Mouse (Mus musculus) kidney, postnatal 25 days (tissue): ENCODE results near the gene Gbp4.
"Not testable (repeated sequence)": the region's sequence is repeated elsewhere in the genome, so short reads cannot be mapped to it uniquely, and the experiment has no call there.

ENCODE experiments used
- DNase-seq, 2 experiments: peaks; one replicate each; pipeline ENCODE4 v3.0.0; 2021; ENCODE audit warnings: mixed read lengths in 2 of 2

The Gbp4 gene

DNA sequence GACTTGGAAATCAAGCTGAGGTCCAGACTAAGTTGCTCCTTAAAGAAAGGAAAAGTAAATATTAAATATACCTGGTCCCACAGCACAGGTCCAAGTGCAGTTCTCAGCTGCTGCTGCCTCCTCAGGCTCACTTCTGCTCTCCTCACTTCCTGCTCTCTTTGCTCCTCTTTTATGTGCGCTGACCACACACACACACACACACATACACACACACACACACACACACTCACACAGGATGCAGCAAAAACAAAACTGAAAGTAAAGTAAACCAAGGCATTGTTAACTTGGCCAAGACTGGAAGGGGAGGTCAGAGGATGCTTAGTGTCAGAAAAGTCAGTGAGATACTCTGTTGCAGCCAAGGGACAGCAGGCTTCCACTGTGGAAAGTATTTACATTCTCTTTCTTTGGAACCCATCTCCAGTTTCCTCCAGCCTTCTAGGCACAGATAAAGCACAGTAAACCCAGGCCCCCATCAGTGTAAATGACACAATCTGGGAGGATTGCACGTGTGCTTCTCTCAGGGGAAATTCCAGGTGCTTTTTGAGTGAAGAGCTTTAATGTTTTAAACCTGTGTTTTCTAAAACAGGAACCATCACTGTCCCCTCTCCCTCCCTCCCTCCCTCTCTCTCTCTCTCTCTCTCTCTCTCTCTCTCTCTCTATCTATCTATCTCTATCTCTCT is at the start of gene Gbp4, which contains the start of the genes Gbp9 and Gbp8:
Gbp4 (minus strand) TSS at position 178 of the 680 bp plus-strand sequence.
Gbp9 (minus strand) TSS at position 131 of the 680 bp plus-strand sequence.
Gbp8 (minus strand) TSS at position 132 of the 680 bp plus-strand sequence.
- peak; percentile 45 to 48 for DNase-seq

DNA sequence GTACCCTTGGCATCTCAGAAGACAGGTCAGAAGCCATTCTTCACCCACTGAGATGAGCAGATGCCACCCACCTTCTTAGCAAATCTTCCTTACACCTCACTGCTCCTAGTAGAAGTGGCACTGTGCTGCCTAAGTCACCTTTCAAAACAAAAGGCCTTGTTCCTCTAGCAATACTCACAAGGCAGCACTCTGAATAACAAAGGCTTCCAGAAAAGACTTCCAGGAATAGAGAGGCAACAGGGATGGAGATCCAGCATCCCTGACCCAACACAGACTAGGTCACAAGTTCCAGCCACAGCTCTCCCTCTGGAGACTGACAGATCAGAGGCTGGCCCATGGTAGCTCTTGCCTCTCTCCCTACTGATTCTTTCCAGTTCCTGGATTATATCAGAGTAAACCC is 42.1 kb upstream of the Gbp4 start:
- DNase-seq, result no peak

DNA sequence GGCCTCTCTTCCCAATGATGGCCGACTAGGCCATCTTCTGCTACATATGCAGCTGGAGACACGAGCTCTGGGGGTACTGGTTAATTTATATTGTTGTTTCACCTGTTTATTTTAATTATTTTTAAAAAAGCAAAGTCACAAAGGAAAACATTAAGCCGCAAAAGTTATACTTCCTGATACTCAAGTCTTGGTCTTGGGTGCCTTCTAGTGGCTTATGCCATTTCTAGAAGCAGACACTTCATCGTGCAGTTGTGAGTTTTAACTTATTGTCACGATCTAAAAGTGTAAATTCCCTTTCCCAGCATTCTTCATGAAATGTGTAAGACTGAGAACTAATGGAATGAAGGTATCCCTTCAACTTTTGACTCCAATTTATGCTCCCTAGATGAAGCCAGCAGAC is 17.2 kb upstream of the Gbp4 start:
- no peak for DNase-seq

DNA sequence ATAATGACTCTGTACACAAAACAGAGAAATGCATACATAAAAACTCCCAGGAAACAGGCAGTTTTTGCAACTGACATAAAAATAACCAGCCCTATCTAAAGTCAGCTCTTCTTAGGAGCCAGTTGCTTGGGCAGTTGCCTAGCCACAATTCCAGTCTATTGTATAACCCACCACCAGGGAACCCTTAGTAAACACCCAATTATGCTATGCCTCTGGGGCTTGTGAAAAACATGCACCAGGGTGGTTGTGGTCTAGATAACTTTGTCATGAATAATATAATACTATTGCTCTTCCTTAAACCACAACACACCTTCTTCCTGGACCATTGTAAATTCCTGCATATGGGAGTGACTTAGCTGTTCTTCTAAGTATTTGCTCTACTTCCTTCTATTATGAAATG is 14.7 kb upstream of the Gbp4 start:
- no peak for DNase-seq

DNA sequence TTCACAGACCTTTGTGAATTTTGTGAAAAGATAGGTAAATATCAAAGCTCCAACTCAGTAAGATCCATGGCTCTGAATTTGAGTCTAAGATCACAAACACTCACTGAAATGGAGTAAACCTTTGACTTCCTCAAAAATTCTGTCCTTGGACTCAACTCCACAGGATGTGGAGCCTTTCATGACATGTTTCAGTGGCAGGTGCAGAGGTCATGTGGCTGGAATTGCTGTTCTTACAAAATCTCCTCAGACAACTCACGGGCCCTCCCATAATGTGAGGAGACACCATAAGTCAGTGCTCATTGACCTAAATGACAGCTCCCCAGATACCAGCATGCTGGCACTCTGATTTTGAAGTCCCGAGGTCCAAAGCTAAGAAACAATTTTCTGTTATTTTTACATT is 8.7 kb upstream of the Gbp4 start:
- DNase-seq, result not testable (repeated sequence)

DNA sequence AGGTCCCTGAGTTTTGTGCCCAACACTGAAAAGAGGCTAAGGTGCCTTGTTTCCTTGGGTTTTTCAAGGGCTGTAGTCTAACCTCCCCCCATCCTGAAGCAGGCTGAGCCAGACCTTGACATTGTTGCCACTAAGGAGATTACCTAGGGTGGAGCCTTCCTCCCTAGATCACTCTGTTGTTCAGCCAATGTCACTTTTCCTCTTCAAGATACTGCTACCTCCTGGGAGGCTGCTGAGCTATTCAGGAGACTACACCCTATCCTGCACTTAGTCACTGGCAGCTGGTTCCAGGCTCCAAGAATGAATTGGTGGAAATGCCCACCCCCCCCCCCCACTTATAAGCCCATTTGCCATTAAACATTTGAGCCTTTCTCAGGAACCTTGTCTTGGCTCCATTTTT is 7.1 kb upstream of the Gbp4 start:
- peak; percentile 24 to 68 for DNase-seq

DNA sequence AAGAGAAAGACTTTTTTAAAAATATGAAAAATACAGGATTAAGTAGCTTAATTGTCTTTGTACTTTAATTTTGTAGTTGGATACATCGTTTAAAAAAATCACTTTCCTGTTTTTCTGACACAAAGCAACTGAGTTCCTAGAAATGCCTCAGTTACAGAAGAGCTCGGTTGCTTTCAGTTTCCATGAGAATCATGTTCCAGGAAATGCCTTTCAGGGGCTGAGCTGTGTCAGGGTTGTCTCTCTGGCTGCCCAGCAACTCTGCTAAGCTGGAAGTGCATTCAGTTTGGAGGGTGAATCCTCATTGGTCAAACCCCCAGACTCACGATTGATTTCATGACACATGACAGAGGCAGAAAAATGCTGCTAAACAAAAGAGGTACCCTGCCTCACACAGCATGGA is 6.3 kb upstream of the Gbp4 start:
- peak; percentile 15 to 46 for DNase-seq

DNA sequence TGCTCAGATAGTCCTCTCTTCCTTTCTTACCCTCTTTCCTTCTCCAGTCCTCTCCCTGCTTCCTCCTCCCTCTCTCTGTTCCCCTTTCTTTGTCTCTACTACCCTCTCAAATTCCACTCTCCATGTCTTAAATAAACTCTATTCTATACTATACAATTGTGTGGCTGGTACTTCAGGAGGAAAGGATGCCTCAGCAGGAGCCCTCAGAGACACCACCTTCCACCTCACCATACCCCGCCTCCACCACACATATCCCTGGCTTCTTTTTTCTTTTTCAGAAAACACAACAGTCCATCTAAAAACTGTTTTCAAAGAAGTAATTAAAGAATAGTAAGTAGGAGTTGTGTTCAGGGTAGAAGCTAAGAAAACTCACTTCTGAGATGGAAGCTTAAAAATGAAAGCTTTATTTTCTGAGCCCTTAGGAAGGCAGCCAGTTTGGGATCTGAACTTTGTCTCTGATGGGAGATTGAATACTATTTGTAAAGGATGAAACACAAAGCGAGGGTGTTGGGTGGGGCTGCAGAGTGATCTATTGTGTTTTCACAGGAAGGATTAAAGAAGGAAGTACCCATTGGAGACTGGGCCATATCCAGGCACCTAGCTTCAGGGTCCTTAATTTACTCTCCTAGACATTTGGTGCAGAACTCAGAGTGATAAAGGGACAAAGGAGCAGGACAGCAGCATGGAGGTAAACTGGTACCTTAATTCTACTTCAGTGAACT is 864 bp upstream of the Gbp4 start:
- DNase-seq, result not testable (repeated sequence)

DNA sequence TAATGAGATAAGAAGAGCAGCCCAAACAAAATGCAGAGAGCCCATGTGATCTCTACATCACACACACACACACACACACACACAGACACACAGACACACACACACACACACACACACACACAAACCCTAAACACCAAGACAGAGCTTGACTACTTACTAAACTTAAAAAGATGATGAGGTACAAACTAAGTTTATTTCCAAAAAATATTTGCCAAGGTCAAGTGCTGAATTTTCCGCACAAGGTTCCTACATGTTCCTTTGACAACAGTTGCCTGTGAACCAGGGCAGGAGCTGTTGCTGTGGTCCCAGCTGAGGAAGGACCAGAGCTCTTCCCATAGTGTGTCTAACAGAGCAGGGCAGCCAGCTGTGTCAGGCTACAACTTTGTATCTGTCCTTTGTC is 480 bp downstream of the Gbp4 start:
- DNase-seq, result no peak

DNA sequence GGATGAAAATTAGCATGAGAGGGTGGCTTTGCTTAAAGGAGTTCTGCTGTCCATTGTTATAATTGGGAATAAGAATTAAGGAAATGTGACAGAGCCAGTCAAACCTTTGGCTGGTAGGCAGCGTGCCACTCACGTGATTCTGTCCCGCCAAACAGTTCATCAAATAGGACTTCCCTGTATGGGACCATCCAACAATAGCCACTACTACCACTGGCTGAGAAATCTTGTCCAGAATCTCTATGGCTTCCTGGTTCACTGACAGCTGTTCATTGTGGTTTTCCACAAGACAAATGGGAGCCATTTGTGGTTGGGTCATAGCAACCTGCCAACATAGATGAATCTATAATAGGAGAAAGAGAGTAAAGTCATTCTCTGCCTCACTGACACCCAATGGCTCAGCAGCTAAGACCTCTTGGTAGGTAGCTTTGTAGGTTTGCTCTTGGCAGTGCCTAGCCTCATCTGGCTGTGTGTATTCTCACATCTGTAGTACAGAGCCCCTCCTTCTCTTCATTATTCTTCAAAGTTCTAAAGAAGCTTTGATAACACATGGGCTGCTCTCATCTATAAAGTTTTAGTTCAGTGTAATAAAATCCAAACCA is 2.6 kb downstream of the Gbp4 start:
- DNase-seq, result not testable (repeated sequence)

DNA sequence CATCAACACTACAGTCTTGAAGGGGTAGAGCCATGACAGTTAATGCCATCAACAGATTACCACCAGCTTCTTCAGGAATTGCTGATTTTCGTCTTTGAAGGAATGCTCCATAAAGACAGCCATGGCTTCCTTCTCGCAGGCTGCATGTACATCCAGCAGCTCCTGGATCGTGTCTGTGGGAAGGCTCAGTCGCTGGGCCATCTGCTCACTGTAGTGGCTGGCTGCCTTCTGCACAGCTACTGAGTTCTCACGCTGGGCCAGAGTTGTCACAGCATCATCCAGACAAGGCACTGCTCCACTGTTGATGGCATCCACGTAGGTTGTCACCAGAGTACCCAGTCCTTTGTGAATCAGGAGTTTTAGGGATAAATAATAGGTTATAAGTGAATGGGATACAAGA is 17.7 kb downstream of the Gbp4 start:
- DNase-seq, result not testable (repeated sequence)

DNA sequence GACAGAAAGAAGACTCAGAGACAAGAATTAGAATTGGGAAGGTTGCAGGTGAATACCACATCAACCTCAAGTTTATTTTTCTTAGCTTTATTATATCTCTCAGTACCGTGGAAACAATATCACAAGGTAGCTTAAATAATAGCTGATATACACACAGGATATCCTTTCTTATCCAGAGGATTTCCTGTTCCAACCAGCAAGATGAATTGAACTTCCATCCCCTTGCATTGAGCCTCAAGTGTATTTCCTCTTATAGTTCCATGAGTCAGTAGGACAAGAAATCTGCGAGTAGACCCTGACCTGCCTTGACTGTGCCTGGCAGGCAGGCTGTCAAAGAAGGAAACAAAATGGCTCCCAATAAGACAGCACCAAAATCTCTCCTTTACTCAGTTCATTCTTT is 23.6 kb downstream of the Gbp4 start:
- no peak for DNase-seq

DNA sequence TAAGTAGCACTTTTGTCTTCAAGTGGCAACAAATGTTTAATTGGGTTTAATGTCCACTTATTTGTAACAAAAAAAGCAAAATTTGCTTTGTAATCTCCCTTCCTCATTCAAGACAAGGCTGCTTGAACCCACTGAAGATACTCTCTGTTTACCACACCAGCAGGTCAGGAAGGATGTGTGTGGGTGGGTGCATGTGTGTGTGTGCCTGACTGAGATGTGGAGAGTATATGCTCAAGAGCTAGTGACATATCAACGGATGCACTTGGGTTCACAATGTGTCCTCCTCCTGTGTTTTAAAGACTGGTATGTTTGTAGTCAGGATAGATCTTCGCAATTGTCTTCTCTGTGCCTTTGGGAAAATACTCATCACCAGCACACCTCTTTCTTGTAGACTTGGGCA is 24.7 kb downstream of the Gbp4 start:
- no peak for DNase-seq

DNA sequence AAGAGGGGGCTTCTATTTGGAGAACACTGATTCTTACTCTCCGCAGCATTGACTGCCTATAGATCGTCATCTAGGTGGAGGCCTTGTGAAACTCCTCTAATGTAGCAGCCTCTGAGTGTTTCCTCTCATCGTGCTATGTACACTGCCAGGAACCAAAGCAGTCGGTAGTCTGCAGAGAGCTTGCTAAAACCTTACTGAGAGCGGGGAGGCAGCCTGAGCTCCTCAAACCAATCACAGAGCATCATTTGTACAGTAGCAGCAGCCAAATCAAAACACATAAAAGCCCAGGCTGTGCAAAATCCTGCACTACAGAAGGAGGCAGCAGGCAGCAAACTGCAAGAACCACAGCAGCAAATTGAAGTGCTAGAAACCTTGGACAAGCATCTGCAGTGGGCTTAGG is 25.7 kb downstream of the Gbp4 start:
- no peak for DNase-seq

DNA sequence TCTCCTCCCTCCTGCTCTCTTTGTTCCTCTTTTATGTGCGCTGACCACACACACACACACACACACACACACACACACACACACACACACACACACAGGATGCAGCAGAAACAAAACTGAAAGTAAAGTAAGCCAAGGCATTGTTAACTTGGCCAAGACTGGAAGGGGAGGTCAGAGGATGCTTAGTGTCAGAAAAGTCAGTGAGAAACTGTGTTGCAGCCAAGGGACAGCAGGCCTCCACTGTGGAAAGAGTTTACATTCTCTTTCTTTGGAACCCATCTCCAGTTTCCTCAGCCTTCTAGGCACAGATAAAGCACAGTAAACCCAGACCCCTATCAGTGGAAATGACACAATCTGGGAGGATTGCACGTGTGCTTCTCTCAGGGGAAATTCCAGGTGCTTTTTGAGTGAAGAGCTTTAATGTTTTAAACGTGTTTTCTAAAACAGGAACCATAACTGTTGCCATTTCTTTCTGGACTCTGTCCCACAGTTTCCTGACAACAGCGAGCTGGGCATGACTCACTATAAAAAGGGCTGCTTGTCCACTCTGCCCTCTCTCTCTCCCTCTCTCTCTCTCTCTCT is 29.0 kb downstream of the Gbp4 start:
- DNase-seq, result peak; percentile 73 to 81

DNA sequence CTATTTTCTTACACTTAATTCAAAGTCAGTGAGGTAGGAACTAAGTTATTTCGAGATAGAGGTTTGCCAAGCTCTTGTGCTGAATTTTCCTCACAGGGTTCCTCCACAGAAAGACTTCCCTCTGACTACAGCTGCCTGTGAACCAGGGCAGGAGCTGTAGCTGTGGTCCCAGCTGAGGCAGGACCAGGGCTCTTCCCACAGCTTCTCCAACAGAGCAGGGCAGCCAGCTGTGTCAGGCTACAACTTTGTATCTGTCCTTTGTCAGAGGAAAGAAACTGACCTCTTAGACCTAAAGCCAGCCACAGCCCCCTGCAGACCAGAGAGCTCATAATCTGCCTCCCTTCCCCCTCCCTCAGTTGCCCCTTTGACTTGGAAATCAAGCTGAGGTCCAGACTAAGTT is 29.6 kb downstream of the Gbp4 start:
- not testable (repeated sequence) for DNase-seq

DNA sequence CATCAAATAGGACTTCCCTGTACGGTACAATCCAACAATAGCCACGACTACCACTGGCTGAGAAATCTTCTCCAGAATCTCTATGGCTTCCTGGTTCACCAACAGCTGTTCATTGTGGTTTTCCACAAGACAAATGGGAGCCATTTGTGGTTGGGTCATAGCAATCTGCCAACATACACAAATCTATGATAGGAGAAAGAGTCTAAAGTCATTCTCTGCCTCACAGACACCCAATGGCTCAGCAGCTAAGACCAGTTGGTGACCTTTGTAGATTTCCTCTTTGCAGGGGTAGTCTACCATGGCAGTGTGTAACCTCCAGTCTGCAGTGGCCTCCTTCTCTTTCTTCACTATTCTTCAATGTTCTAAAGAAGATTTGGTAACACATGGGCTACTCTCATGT is 33.7 kb downstream of the Gbp4 start:
- DNase-seq, result not testable (repeated sequence)

DNA sequence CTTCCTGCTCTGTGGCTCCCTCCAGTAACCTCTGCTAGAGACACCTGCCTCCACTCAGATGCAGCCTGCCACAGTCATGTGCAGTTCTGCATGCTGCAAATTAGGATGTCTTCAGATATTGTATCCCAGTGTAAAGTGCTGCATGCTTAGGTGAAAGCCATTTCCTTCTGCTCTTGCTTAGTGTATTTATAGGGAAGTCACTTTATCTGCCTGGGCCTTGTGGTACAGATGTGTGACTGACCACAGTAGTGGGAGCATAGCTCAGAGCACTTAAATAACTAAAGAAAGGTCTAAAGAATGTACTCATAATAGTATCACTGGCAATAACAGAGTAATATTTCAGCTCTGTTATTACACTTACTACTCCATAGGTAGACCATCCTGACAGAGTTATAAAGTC is 57.5 kb downstream of the Gbp4 start:
- no peak for DNase-seq

DNA sequence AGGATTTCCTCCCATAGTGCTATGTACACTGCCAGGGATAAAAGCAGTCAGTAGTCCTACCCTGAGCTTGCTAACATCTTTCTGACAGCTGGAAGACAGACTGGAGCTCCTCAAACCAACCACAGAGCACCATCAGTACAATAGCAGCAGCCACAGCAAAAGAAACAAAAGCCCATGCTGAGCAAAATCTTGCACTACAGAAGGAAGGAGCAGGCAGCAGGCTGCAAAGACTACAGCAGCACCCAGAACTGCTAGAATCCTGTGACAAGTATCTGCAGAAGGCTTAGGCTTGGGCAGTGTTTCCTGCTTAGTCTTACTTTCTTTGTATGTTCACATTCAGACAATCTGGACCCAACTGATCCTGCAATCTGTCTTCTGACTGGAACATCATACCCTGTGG is 71.0 kb downstream of the Gbp4 start:
- not testable (repeated sequence) for DNase-seq
